Mouse (Mus musculus) midbrain, postnatal 0 days (tissue): ENCODE results near the gene Olfr10. TPM values are rescaled to one million over a fixed set of nuclear protein-coding genes. Genes with fewer than 3 reads are reported as not detected.

Experiments
- ATAC-seq: fragments of 200-750 bp; cut with Nextera tagmentation; 2 replicates; pipeline ENCODE4 v1.8.0; 2017; ENCODE audit warnings: moderate number of reproducible peaks, mild to moderate bottlenecking, moderate TSS enrichment, moderate library complexity; ENCODE audit not compliant: low FRiP score
- DNase-seq: peaks from one replicate; pipeline ENCODE4 v3.0.0-alpha.2; 2015; ENCODE audit warnings: low spot score
- H3K27ac ChIP-seq: fragments of 300-500 bp; sonication (generic); 2 replicates; pipeline ENCODE4 v1.5.1; 2014; ENCODE audit warnings: low read depth, mild to moderate bottlenecking, low read length, mixed read lengths
- H3K27me3 ChIP-seq: fragments of 300-500 bp; sonication (generic); 2 replicates; pipeline ENCODE4 v1.6.1; 2014; ENCODE audit warnings: low read length, control low read depth, mixed read lengths; ENCODE audit not compliant: insufficient read depth
- H3K36me3 ChIP-seq: fragments of 300-500 bp; sonication (generic); 2 replicates; pipeline ENCODE4 v1.6.1; 2014; ENCODE audit warnings: low read length, control low read depth, mixed read lengths; ENCODE audit not compliant: insufficient read depth
- H3K4me1 ChIP-seq: fragments of 300-500 bp; sonication (generic); 2 replicates; pipeline ENCODE4 v1.6.1; 2014; ENCODE audit warnings: mild to moderate bottlenecking, control low read depth, antibody characterized with exemption, low read length, mixed read lengths; ENCODE audit not compliant: insufficient read depth
- H3K4me2 ChIP-seq: fragments of 300-500 bp; sonication (generic); 2 replicates; pipeline ENCODE4 v1.6.1; 2014; ENCODE audit warnings: low read depth, mild to moderate bottlenecking, low read length, mixed read lengths; ENCODE audit not compliant: poor library complexity, severe bottlenecking
- H3K4me3 ChIP-seq: fragments of 300-500 bp; sonication (generic); 2 replicates; pipeline ENCODE4 v1.5.1; 2014; ENCODE audit warnings: low read depth, mild to moderate bottlenecking, low read length, moderate library complexity
- H3K9ac ChIP-seq: fragments of 300-500 bp; sonication (generic); replicated peaks from 2 replicates; pipeline ENCODE4 v1.6.1; 2014; ENCODE audit warnings: mild to moderate bottlenecking, low read length, moderate library complexity, mixed read lengths; ENCODE audit not compliant: poor library complexity, severe bottlenecking
- H3K9me3 ChIP-seq: fragments of 300-500 bp; sonication (generic); 2 replicates; pipeline ENCODE4 v1.6.1; 2016; ENCODE audit warnings: low read length, control low read depth
- CTCF ChIP-seq: IDR thresholded peaks from 2 replicates; pipeline ENCODE4 v1.5.1; 2016; ENCODE audit warnings: antibody characterized with exemption, mild to moderate bottlenecking
- WGBS: fragments of 180-500 bp; shearing (Covaris S2); extraction: QIAGEN DNeasy Blood & Tissue Kit; methylation state at CpG from one replicate; pipeline ENCODE4 v1.1.7; 2014; 5-methylcytosine and 5-hydroxymethylcytosine counted together
- polyA plus RNA-seq: library from polyadenylated mRNA; unstranded; fragments of >200 nt; fragmentation: Nextera tagmentation; extraction: Ambion mirVana; gene quantifications from 2 replicates; pipeline ENCODE4 v1.2.1, GENCODE M21; 2015
- total RNA-seq: library from RNA; depleted of rRNA; stranded (reverse); fragments of >200 nt; gene quantifications from 2 replicates; pipeline ENCODE4 v1.2.3, GENCODE M21; 2014; rRNA removed

The Olfr10 gene
- total RNA-seq (0.09 TPM in 1 of 2 replicates, not detected in the other), polyA plus RNA-seq (not detected in 2 replicates)

- Histone ChIP-seq H3K27me3 (no peaks in the 10 kb centered on the region), H3K9ac (no peak within 1 kb of the TSS), H3K4me2 (no peak within 1 kb of the TSS), H3K4me1 (no peaks in the 10 kb centered on the region), H3K9me3 (no peaks in the 10 kb centered on the region), H3K4me3 (no peak within 1 kb of the TSS), H3K27ac (no peak within 1 kb of the TSS), H3K36me3 (no peaks in the 10 kb centered on the region)
- ATAC-seq (no peak), DNase-seq (no peak)
- no peak for TF ChIP-seq CTCF
These were observed at the start of gene Olfr10 for GRCm38 (mm10) chr11:49304441-49304840. Gene Olfr10, plus strand, starts transcription at chr11:49304741.

GRCm38 (mm10) chr11:49259296-49259695 is 45.2 kb upstream of the Olfr10 start:
- H3K4me3 ChIP-seq = no peak overlapping the region
- H3K9ac ChIP-seq = no peak overlapping the region
- no peak for TF ChIP-seq CTCF
- no peak overlapping the region for H3K4me2 ChIP-seq
- no peaks in the 10 kb centered on the region for H3K27me3 ChIP-seq
- 93% methylated on average over 2 of the region's 2 CpGs for WGBS
- no peaks in the 10 kb centered on the region for H3K9me3 ChIP-seq
- H3K36me3 ChIP-seq = peaks cover 19% of the 10 kb centered on the region
- no peak overlapping the region for H3K27ac ChIP-seq
- ATAC-seq (no peak), DNase-seq (no peak)
- H3K4me1 ChIP-seq = no peaks in the 10 kb centered on the region

DNA sequence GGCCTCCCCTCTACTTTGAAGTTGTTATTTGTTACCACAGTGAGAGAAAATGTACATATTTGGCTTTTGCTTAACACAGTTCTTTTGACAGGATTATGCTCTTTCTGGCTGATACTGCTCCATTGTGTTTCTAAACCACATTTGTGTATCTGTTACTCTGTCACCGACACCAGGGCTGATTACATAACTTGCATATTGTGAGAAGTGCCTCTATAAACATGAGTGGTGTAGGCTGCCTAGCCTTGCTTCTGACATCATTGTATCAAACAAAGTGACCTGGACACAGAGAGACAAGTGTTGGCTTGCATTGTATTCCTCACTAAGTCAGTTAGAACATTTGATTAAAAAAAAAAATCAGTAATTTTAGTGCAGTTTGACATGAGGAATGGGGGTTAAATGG is 44.7 kb upstream of the Olfr10 start:
- 82% methylated on average over 1 of the region's 1 CpGs for WGBS

GRCm38 (mm10) chr11:49260598-49261312 is 43.8 kb upstream of the Olfr10 start:
- WGBS = 93% methylated on average over 21 of the region's 21 CpGs
- ATAC-seq = no peak
- H3K27ac ChIP-seq = no peak overlapping the region

More for the DNA sequence above, 44.7 kb upstream of the Olfr10 start:
- no peaks in the 10 kb centered on the region for H3K4me1 ChIP-seq
- no peaks in the 10 kb centered on the region for H3K9me3 ChIP-seq
- H3K27ac ChIP-seq = no peak overlapping the region
- H3K36me3 ChIP-seq = peaks cover 19% of the 10 kb centered on the region
- no peak for TF ChIP-seq CTCF
- H3K4me3 ChIP-seq = no peak overlapping the region
- no peak for DNase-seq
- H3K4me2 ChIP-seq = no peak overlapping the region
- no peak for ATAC-seq
- H3K27me3 ChIP-seq = no peaks in the 10 kb centered on the region
- H3K9ac ChIP-seq = no peak overlapping the region

DNA sequence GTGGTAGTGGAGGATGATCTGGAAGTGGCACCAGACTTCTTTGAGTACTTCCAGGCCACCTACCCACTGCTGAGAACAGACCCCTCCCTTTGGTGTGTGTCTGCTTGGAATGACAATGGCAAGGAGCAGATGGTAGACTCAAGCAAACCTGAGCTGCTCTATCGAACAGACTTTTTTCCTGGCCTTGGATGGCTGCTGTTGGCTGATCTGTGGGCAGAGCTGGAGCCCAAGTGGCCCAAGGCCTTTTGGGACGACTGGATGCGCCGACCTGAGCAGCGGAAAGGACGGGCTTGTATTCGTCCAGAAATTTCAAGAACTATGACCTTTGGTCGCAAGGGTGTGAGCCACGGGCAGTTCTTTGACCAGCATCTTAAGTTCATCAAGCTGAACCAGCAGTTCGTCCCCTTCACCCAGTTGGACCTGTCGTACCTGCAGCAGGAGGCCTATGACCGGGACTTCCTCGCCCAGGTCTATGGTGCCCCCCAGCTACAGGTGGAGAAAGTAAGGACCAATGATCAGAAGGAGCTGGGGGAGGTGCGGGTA is 43.2 kb upstream of the Olfr10 start:
- Histone ChIP-seq H3K27me3 (no peaks in the 10 kb centered on the region), H3K9ac (no peak overlapping the region), H3K4me2 (no peak overlapping the region), H3K9me3 (no peaks in the 10 kb centered on the region), H3K27ac (no peak overlapping the region), H3K4me1 (no peaks in the 10 kb centered on the region), H3K4me3 (no peak overlapping the region), H3K36me3 (peaks cover 19% of the 10 kb centered on the region)
- WGBS = 96% methylated on average over 14 of the region's 14 CpGs
- ATAC-seq = no peak
- DNase-seq = no peak
- no peak for TF ChIP-seq CTCF

More at GRCm38 (mm10) chr11:49260598-49261312, 43.8 kb upstream of the Olfr10 start:
- Histone ChIP-seq H3K27me3 (no peaks in the 10 kb centered on the region), H3K4me3 (no peak overlapping the region), H3K4me2 (no peak overlapping the region), H3K36me3 (peaks cover 19% of the 10 kb centered on the region), H3K9ac (no peak overlapping the region), H3K4me1 (no peaks in the 10 kb centered on the region), H3K9me3 (no peaks in the 10 kb centered on the region)
- DNase-seq = no peak
- TF ChIP-seq CTCF = no peak

DNA sequence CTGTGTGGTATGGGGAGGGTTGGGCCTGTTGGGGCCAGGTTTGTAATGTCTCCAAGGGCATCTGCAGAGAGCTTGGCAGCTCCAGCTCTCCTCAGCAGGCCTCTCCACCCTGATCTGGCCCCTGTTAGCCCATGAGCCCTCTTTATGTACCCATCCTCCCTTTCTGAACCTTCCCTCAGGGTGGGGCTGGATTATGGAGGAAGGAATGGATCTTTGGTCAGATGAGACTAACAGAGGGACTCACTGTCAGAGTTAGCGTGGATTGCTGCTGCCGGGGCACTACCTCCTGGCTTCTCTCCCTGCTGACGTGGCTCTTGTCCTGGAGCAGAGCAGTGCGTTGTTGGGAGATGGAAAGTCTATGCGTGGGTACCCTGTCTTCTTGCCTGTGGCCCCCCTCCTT is 42.3 kb upstream of the Olfr10 start:
- peaks cover 19% of the 10 kb centered on the region for H3K36me3 ChIP-seq
- H3K4me3 ChIP-seq = no peak overlapping the region
- no peak overlapping the region for H3K4me2 ChIP-seq
- no peaks in the 10 kb centered on the region for H3K4me1 ChIP-seq
- no peaks in the 10 kb centered on the region for H3K9me3 ChIP-seq
- TF ChIP-seq CTCF = no peak
- ATAC-seq = no peak
- 84% methylated on average over 5 of the region's 5 CpGs for WGBS
- H3K9ac ChIP-seq = no peak overlapping the region
- no peak for DNase-seq
- H3K27me3 ChIP-seq = no peaks in the 10 kb centered on the region
- H3K27ac ChIP-seq = no peak overlapping the region
